Mouse (Mus musculus): ENCODE data around the gene Pam. TPM values are rescaled to one million over a fixed set of nuclear protein-coding genes. Genes with fewer than 3 reads are reported as not detected.

The Pam gene
- total and polyA plus RNA-seq, 3 experiments: not detected

GRCm38 (mm10) chr1:97781674-97782073 is 313.8 kb downstream of the Pam start (continued):
- peak; percentile 48; the same call in 1 of the 2 replicates for TF ChIP-seq TCF12 (IDR thresholded peaks at IDR 0.05; ENCODE audit: low read depth, low read length)
- peak; percentile 62 for TF ChIP-seq ETS1 (IDR thresholded peaks at IDR 0.05; ENCODE audit: low read depth, low read length)
- no peak for TF ChIP-seq MXI1 (IDR thresholded peaks at IDR 0.05; ENCODE audit: low read depth, low read length)
- no peak for TF ChIP-seq USF1 (IDR thresholded peaks at IDR 0.05; ENCODE audit: low read depth, low read length)
- peak; percentile 54 for TF ChIP-seq MYB (IDR thresholded peaks at IDR 0.05; ENCODE audit: low read depth, low read length)
- 0 out of 4 replicates have a peak, but pooled peaks of 1 of the 2 experiments have one; percentile 10 for TF ChIP-seq POLR2A (IDR thresholded peaks at IDR 0.05; ENCODE audit: control insufficient read depth in 1 of 2, insufficient read depth in 1 of 2, low read depth in 1 of 2, low read length in 2 of 2, poor library complexity in 1 of 2)
- TF ChIP-seq POLR2AphosphoS5 (IDR thresholded peaks at IDR 0.05; ENCODE audit: borderline replicate concordance, low read depth, low read length): no peak
- TF ChIP-seq USF2 (IDR thresholded peaks at IDR 0.05; ENCODE audit: borderline replicate concordance in 1 of 2, insufficient read depth in 1 of 2, low read depth in 1 of 2, low read length in 2 of 2): no peak
- TF ChIP-seq POLR2AphosphoS2 (IDR thresholded peaks at IDR 0.05; ENCODE audit: low read length): no peak
- 0 out of 2 replicates have a peak, but pooled peaks have one; percentile 42 for TF ChIP-seq MYC (IDR thresholded peaks at IDR 0.05; ENCODE audit: low read depth, low read length)
- TF ChIP-seq NELFE (IDR thresholded peaks at IDR 0.05; ENCODE audit: low read depth, low read length): no peak
- TF ChIP-seq CHD2 (IDR thresholded peaks at IDR 0.05; ENCODE audit: low read length): no peak
- TF ChIP-seq ZC3H11A (IDR thresholded peaks at IDR 0.05; ENCODE audit: low read depth, low read length): no peak
- peak; percentile 90 for TF ChIP-seq ZNF384 (IDR thresholded peaks at IDR 0.05; ENCODE audit: low read depth, low read length)
- TF ChIP-seq SIN3A (IDR thresholded peaks at IDR 0.05; ENCODE audit: low read length): peak; percentile 62; the same call in 1 of the 2 replicates
- TF ChIP-seq BHLHE40 (IDR thresholded peaks at IDR 0.05; ENCODE audit: borderline replicate concordance, low read depth, low read length): no peak
- no peak for TF ChIP-seq UBTF (IDR thresholded peaks at IDR 0.05; ENCODE audit: borderline replicate concordance, insufficient read depth, low read depth, low read length)
- TF ChIP-seq TBP (IDR thresholded peaks at IDR 0.05; ENCODE audit: low read depth, low read length): 0 out of 2 replicates have a peak, but pooled peaks have one; percentile 3
- no peak for TF ChIP-seq GATA1 (IDR thresholded peaks at IDR 0.05; ENCODE audit: low read depth, low read length)
- TF ChIP-seq CTCF (IDR thresholded peaks at IDR 0.05 in 2 of 3, conservative IDR thresholded peaks at IDR 0.05 in 1 of 3; ENCODE audit: control insufficient read depth in 1 of 3, insufficient read depth in 1 of 3, low read depth in 2 of 3, low read length in 3 of 3, poor library complexity in 1 of 3, severe bottlenecking in 1 of 3): no peak
- no peak for TF ChIP-seq HCFC1 (IDR thresholded peaks at IDR 0.05; ENCODE audit: low read depth, low read length)
- TF ChIP-seq NRF1 (IDR thresholded peaks at IDR 0.05; ENCODE audit: insufficient read depth, low read depth, low read length, poor library complexity, severe bottlenecking): no peak

- peaks cover 17% of the 10 kb centered on the region for H3K79me2 ChIP-seq (ENCODE audit: control insufficient read depth, insufficient read depth, low read length, poor library complexity)
- peak; percentile 91 for DNase-seq (ENCODE audit: low read depth, low spot score)
- H3K9me3 ChIP-seq (replicated peaks; ENCODE audit: insufficient read depth, low read length): no peaks in the 10 kb centered on the region
- peak overlapping the region; percentile 71 for H3K27ac ChIP-seq (ENCODE audit: control insufficient read depth, low read depth, low read length)
- no peaks in the 10 kb centered on the region for H3K27me3 ChIP-seq (ENCODE audit: control insufficient read depth in 1 of 2, insufficient read depth in 2 of 2, low read length in 2 of 2)
- H3K4me3 ChIP-seq (ENCODE audit: control insufficient read depth in 1 of 2, insufficient read depth in 1 of 2, low read depth in 2 of 2, low read length in 2 of 2): peak overlapping the region in 1 of 2 experiments; percentile 26; a peak in 1 of 4 replicates
- H3K4me1 ChIP-seq (ENCODE audit: control insufficient read depth in 1 of 2, insufficient read depth in 2 of 2, low read length in 2 of 2): peaks cover 22 to 25% of the 10 kb centered on the region in 2 experiments
- H3K36me3 ChIP-seq (ENCODE audit: control insufficient read depth in 1 of 2, insufficient read depth in 2 of 2, low read length in 2 of 2): peaks cover 1 to 39% of the 10 kb centered on the region in 2 experiments; a peak in 2 of 4 replicates
- H3K9ac ChIP-seq (ENCODE audit: control insufficient read depth, low read depth, low read length, poor library complexity, severe bottlenecking): no peak overlapping the region
- TF ChIP-seq TBP (IDR thresholded peaks at IDR 0.05; ENCODE audit: low read depth, low read length): 0 out of 2 replicates have a peak, but pooled peaks have one; percentile 59
- no peak; the same call in 1 of the 2 replicates for TF ChIP-seq ZMIZ1 (IDR thresholded peaks at IDR 0.05; ENCODE audit: low read depth, low read length)
- TF ChIP-seq BHLHE40 (IDR thresholded peaks at IDR 0.05; ENCODE audit: borderline replicate concordance, low read depth, low read length): peak; percentile 41; the same call in 1 of the 2 replicates
- no peak; the same call in 1 of the 2 replicates for TF ChIP-seq HCFC1 (IDR thresholded peaks at IDR 0.05; ENCODE audit: low read depth, low read length)
- peak; percentile 13; the same call in 1 of the 2 replicates for TF ChIP-seq E2F4 (IDR thresholded peaks at IDR 0.05; ENCODE audit: borderline replicate concordance, low read depth, low read length)
- peak; percentile 87 for TF ChIP-seq ETS1 (IDR thresholded peaks at IDR 0.05; ENCODE audit: low read depth, low read length)
- TF ChIP-seq UBTF (IDR thresholded peaks at IDR 0.05; ENCODE audit: borderline replicate concordance, insufficient read depth, low read depth, low read length): no peak
- no peak for TF ChIP-seq CTCF (IDR thresholded peaks at IDR 0.05 in 2 of 3, conservative IDR thresholded peaks at IDR 0.05 in 1 of 3; ENCODE audit: control insufficient read depth in 1 of 3, insufficient read depth in 1 of 3, low read depth in 2 of 3, low read length in 3 of 3, poor library complexity in 1 of 3, severe bottlenecking in 1 of 3)
- peak; percentile 95 for TF ChIP-seq TAL1 (IDR thresholded peaks at IDR 0.05; ENCODE audit: low read length)
- TF ChIP-seq ELF1 (IDR thresholded peaks at IDR 0.05; ENCODE audit: low read depth, low read length): no peak
- TF ChIP-seq KAT2A (conservative IDR thresholded peaks at IDR 0.05; ENCODE audit: low read depth, low read length): no peak
- TF ChIP-seq POLR2AphosphoS2 (IDR thresholded peaks at IDR 0.05; ENCODE audit: low read length): no peak
- TF ChIP-seq NRF1 (IDR thresholded peaks at IDR 0.05; ENCODE audit: insufficient read depth, low read depth, low read length, poor library complexity, severe bottlenecking): no peak
- TF ChIP-seq ZC3H11A (IDR thresholded peaks at IDR 0.05; ENCODE audit: low read depth, low read length): no peak
- no peak for TF ChIP-seq GABPA (IDR thresholded peaks at IDR 0.05; ENCODE audit: low read depth, low read length)
- no peak for TF ChIP-seq SMC3 (IDR thresholded peaks at IDR 0.05; ENCODE audit: low read depth, low read length)
- no peak for TF ChIP-seq ZKSCAN1 (IDR thresholded peaks at IDR 0.05; ENCODE audit: low read depth, low read length)
- TF ChIP-seq RCOR1 (IDR thresholded peaks at IDR 0.05; ENCODE audit: low read depth, low read length): peak; percentile 60; the same call in 1 of the 2 replicates
- no peak; the same call in 1 of the 2 replicates for TF ChIP-seq CHD2 (IDR thresholded peaks at IDR 0.05; ENCODE audit: low read length)
- TF ChIP-seq MYB (IDR thresholded peaks at IDR 0.05; ENCODE audit: low read depth, low read length): peak; percentile 85
Measured at GRCm38 (mm10) chr1:97773973-97774372, 321.5 kb downstream of the Pam start.
